Mouse (Mus musculus): ENCODE results near the gene Saa1.
"Not testable (repeated sequence)": the region's sequence is repeated elsewhere in the genome, so short reads cannot be mapped to it uniquely, and the experiment has no call there.

The Saa1 gene

DNA sequence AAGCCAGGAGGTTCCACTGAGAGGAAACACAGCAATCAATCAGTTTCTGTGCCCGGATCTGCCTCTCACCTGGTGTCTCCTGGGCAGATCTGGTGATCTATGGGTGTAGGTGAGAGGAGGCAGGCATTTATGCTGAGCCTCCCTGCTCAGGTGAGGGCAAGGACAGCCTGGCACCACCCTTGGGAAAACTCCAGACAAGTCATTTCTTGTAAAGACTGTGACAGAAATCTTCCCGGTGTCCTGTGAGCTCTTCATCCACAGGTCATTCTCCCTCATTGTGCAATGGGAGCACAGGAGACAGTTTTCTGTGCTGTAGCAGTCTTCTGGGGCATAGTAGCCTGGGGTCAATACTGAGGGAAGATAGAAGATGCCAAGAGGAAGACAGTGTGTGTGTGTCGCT lies at the start of gene Saa1:
Saa1 (minus strand) TSS at position 101 of the 400 bp plus-strand sequence.
- DNase-seq = not testable (repeated sequence)

DNA sequence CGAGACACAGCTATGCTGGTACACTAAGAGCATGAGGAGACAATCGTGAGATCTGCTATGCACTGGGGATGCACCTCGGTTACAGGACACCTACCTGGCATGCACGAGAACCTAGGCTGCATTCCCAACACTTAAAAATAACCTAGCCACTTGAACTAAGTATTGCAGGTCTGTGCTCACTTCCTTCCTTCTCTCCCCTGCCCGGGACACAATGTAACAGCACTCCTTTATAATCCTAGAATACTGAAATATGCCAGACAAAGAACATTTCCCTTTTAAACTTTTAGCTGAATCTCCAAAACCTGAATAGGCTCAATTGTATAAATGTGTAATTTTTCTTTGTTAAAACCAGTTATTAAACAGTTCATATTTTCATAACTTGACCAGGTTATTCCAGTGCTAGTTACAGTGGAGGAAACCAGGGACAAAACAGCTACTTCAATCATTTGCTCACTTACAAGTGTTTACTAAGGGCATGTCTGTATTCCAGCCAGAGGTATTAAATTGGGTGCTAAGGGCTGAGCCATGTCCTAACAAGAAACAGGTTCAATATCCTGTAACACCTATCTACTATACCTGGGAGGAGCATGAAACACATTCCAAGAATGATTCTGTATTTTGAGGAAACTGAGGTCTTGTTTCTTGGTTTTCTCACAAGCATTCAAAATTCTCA lies 46.5 kb upstream of the Saa1 start:
- DNase-seq = no peak

DNA sequence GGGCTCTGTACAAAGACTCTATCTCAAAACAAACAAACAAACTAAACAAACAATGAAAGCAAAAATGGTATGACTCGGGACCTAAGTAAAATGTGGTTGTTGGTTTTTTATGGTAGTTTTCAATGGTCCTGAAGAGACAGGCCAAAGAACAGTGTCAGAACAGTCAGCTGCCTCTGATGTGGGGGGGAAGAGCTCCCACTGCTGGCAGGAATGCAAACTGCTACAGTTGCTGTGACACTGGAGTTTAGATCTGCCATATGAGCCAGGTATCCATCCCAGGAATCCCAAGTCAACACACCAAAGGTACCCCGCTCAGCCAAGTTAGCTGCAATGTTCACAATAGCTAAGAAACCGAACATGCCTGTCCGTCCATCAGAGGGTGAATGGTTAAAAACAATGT lies 27.9 kb upstream of the Saa1 start:
- peak; percentile 38 for DNase-seq

DNA sequence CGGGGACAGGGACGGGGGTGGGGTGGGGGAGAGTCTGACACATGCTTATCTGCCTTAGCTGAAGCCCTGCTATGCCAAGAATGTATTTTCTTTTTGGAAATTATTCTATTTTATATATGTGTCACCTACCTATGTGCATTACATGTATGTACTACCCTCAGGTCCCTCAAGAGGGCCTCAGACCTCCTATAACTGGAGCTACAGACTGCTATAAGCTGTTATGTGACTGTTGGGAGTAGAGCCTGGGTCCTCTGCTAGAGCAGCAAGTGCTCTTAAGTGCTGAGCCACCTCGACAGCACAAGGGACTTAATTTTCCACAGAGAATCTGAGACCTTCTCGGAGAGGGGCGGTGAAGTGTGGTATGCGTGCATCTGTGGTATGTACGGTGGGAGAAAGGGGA lies 25.7 kb upstream of the Saa1 start:
- no peak for DNase-seq

DNA sequence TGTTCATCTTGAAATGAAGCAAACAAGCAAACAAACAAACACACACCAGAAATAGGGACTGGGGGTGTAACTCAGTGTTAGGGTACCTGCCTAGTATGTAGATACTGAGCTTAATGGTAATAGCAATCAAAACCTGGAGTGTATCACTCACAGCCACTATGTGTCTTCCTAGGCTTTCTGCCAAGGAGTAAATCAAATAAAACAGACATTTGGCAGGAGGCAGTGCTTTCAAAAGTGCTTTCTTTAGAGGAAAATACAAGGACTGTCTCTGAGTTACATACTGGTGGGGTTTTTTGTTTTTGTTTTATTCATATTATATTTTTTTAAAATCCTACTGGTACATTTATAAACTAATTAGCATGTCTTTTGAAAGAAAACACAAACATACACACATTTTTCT lies 24.6 kb upstream of the Saa1 start:
- no peak for DNase-seq

DNA sequence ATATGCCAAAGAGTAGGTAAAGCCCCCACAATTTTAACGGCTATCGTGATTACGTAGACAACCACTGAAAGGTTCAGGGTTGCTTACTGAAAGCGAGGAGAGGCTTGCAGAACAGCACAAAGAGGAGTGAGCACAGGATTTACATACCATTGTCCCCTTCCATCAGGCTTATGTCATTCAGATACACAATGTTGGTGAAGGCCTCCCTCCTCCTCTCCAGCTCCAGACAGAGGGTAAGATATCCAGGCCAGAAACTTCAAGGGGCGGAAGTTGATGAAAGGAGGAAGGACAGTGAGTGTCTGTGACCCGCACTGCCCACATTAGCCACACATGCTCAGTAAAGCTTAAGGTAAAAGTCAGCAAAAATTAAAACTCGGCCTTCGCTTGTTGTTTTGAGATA lies 21.9 kb upstream of the Saa1 start:
- no peak for DNase-seq

DNA sequence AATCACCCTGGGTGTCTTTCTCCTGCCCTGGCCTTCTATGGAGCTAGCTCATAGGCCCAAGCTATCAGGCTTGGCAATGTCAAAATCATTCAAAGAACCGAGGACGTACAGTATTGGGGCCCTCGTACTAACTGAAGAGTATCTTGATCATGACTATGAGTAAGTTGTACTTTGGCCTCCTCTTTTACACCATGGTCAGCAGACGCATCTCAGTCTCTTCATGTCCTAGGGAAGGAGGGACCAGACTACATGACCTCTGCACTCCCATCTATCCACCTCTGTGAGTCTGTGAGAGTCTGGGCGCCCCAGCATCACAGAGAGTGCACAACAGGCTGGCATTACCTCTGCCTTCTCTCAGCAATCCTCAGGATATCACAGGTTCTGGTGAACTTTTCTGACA lies 19.8 kb upstream of the Saa1 start:
- no peak for DNase-seq

DNA sequence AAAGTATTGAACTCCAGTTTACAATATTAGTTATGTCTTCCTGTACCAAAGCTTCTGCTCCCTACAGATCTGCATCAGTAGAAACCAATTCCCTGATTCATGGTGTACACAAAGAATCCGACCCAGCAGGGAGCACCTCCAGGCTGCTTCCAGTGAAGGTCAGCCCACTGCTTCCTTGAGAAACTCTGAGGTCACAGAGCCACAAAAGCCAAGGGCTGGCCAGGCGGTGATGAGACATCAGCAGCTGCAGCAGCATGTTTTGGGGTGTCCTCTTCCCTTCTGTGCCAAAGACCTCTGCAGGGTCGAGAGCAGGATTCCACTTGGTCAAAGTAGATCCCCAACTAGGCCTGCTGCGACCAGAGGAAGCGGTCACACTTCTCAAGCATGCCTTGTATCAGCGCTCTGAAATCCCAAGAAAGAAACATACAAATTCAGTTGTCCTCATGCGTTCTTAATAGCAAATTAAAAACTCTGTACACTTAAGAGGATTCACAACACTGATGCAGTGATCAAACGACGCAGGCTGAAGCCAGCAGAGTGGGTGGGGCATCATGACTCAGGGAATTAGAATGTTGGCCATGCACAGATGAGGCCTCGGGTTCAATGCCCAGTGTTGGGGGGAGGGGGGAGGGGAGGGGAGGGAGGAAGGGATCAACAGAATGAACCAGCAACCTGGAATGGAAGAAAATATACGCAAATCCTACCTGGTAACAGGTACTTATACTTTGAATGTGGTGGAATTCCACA lies 18.4 kb upstream of the Saa1 start:
- DNase-seq = no peak

DNA sequence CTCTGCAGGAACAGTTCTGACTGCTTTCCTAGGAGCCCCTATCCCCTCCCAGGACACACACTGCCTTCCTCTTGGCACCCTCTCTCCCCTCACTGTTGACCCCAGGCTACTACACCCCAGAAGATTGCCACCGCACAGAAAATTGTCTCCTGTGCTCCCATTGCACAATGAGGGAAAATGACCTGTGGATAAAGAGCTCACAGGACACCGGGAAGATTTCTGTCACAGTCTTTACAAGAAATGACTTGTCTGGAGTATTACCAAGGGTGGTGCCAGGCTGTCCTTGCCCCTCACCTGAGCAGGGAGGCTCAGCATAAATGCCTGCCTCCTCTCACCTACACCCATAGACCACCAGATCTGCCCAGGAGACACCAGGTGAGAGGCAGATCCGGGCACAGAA lies 8.7 kb upstream of the Saa1 start, which contains the start of gene Saa2:
Saa2 (plus strand) TSS at position 301 of the 400 bp plus-strand sequence.
- DNase-seq = no peak

DNA sequence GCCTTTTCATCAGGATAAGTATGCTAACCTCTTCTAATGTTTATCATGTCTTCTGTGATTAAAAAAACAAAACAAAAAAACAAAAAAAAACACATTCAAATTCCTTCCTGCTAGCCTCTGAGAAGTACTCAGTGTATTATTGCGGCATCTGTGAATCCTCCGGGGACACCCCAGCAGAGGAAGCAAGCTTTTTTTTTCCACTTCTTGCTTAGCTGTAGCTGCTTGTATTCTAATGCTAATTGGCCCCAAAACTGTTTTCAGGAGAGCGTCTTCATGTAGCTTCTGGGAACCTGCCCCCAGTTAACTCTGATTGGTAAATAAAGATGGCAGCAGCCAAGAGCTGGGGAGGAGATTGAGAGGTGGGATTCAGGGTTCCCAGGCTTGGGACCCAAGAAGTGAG lies 5.7 kb upstream of the Saa1 start:
- no peak for DNase-seq

DNA sequence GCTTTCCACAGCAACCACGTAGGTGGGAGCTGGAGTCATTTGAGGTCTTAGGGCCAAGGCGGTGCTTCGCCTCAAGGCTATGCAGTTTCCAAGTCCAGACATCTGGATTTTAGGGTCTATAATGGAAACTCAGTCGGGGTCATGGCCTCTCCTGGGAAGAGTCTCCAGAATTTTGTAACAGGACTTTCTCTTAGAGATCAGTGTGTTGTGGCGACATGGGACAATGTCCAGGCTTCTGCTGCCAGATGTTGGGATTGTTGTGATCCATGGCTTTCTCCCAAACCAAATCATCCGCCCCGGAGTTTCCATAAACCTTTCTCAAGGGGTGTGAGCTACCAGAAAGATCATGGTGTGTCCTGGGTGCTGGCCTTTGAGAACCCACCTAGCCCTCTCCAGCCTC lies 3.6 kb upstream of the Saa1 start:
- no peak for DNase-seq

DNA sequence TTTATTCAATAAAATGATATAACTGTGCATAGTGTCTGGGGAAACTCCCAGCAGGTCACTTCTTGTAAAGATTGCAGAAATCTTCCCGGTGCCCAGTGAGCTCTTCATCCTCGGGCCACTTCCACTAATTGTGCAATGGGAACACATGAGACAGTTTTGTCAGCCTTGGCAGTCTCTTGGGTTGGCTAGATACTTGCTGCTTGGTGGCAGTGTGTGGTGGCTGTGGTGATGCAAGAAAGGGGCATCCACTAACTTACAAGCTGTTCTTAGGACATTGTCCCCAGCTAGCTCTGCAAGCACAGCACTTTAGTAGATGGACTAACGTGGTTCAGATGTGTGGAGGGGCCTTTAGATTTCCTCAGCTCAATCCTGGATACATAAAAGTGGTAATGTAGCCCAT lies 3.0 kb upstream of the Saa1 start:
- no peak for DNase-seq

DNA sequence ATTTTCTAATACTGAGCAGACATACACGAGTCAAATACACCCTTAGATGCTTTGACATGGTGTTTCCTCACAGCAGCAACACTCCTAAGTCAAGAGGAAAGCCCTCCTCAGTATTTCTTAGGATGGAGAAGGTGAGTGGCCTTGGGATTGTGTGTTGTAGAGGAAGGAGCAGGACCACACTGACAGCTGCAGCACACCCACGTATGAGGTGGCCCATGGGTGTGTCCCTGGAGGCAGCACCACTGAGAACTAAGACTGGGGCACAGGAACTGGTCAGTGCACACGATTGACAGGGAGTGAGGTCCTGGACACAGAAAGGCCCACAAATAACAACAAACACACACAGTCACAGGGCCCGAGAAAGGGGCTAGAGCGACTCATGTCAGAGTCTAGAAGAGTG lies 2.7 kb downstream of the Saa1 start:
- not testable (repeated sequence) for DNase-seq

DNA sequence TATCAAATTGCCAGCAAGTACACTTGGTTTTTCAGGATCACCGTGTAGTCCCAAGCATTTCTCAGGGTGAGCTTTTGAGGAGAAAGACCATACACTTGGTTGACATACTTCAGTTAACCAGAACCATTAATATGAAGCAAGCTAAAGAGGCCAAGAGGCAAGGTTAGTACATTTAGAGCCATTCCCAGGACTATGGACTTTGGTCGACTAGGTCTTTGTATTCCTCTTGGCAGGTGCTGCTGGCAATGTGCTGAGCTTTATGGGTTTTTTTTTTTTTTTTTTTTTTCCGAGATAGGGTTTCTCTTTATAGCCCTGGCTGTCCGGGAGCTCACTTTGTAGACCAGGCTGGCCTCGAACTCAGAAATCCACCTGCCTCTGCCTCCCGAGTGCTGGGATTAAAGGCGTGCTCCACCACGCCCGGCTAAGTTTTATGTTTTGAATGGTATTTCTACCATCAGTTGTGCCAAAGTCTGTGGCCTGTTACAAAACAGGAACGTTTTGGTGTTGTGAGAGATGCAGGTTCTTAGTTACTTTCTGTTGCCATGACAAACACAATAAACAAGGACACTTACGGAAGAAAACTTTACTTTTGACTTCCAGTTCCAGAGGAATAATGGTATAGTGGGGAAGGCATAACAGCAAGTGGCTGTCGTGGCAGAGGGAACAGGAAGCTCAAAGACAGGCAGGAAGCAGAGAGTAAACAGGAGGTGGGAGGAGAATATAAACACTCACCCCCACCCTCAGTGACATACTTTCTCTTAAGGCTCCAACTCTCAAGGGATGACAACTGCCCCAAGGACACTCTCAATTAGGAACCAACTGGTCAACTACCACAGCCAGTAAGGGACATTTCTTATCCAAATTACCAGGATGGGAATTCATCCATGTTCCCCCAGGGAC lies 4.0 kb downstream of the Saa1 start:
- no peak for DNase-seq

DNA sequence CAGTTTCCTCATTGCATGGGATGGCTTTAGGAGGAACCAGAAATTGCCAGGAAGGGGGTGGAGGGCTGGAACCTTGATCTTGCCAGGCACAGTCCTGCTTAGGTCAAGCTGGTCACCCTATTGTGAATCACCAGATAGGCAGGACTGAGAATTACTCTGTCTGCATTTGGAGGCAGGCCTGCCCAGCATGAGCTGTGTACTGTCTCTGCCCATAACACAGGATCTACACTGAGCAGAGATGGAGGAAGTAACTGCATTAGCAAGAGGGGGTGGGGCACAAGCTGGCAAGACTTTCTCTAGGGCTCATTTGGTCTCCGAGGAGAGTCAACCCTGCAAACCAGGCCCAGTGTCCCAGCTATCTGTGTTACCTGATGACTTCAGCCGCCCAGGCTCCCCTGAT lies 7.8 kb downstream of the Saa1 start:
- DNase-seq = no peak

DNA sequence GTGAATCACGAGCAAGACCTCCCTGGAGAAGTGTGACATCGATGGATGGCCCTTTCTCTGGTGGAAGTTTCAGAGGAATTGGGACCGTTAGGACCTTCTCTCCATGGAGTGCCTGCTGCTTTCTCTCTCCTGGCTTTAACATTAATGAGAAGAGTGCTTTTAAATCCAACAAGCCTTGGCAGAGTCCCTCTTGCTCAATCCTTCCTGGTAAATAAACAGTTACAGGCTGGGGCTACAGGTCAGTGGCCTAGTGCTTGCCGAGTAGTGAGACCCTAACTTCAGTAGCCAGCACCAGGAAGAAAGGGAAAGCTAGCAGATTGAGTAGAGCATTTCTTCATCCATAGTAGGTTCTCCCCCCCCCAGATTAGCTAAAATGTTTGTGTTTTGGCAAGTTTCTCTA lies 10.3 kb downstream of the Saa1 start, which contains the start of gene Saa4:
Saa4 (minus strand) TSS at position 146 of the 400 bp plus-strand sequence.
- no peak for DNase-seq

DNA sequence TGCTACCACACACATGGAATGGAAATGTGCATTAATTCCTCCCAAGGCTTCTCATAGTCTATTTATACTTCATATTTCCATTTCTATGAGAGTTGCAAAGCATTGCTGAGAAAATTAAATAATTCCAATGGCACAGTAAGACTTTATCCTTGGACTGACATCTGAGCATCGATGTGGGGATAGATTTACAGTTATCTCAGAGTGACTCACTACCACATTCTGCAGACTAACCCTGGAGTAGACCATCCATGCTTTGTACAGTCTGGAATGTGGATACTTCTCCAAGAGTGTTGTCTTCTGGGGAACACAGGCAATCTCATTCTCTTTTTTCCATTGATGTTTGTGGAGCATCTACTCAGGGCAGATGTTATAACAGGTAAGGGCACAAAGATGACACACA lies 15.2 kb downstream of the Saa1 start:
- no peak for DNase-seq

DNA sequence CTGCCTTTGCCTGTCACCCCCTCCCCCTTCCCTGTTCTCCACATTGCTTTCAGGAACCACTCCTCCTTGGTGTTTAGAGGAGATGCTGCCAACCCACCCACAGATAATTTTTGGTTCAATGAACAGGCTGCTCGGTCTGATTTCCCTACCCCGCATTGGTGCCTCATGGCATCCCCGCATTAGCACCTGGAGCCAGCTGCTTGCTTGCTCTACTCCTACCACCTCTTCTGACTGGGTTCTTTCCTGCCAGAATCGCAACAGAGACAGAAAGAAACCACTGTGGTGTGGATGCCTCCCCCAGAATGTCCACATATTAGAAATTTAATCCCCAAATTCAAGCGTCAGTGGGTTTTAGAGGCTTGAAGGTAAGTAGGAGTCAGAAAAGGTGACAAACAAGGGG lies 18.4 kb downstream of the Saa1 start:
- DNase-seq = no peak

DNA sequence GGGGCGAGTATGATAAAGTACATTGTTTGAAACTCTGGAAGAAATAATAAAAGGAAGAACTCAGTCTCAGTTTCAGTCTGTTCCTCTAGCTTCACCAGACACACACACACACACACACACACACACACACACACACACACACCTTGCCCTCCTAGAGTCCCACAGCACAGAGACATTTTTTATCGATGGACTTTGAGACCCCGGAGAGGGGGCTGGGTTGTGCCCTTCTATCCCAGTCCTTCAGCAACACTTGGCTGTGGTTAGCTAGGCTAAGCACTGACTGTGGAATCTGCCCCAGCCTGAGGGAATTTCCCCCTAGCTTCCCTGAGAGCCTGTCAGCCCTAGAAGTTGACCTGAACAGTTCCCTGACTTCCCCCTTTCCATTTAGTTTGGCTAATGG lies 18.9 kb downstream of the Saa1 start:
- no peak for DNase-seq

DNA sequence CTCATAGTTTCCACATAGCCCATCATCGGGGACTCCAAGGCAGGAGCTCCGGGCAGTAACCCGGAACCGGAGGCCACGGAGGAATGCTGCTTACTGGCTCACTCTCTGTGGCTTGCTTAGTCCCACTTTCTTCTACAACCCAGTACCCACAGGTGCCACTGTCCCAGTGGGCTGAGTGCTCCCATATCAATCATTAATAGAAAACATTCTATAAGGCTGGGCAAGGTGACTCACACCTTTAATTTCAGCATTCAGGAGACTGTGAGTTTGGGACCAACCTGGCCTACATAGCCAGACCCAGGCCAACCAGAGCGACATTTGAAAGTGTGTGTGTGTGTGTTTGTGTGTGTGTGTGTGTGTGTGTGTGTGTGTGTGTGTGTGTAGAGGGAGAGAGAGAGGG lies 19.4 kb downstream of the Saa1 start:
- DNase-seq = no peak

DNA sequence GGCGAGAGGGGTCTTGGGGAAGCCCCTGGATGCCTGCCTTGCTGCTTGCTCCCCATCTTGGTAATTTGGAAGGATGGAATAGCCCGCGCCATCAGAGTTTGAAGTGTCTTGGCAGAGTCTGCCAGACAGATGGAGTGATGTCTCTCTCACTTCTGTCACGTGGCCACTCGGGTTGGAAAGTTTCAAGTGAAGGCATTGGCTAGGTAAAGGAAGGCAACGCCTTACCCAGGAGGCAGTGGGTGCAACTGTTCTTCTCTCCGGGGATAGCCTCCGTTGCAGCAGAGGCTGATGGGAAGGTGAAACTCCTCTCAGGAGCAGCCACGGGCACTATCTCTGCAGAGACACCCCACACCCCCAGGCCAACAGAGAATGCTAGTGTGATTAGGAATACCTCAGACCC lies 22.3 kb downstream of the Saa1 start:
- no peak for DNase-seq

DNA sequence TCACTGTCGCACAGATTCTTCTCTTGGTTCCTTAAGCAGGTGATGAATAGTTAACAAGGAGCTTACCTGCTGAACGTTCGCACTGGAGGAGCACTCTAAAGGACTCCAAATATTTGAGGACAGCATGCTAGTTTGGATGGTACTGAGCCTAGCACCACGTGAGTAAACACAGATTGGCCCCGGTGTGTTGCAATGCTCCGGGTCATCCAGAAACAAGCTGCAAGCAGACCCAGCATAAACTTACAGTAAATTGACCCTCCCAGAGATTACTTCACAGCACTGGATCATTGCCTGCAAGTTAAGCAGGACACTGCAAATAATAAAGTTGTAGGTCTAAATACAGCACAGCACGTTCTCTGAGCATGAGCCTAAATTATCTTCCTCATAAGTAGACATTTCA lies 23.3 kb downstream of the Saa1 start:
- DNase-seq = no peak

DNA sequence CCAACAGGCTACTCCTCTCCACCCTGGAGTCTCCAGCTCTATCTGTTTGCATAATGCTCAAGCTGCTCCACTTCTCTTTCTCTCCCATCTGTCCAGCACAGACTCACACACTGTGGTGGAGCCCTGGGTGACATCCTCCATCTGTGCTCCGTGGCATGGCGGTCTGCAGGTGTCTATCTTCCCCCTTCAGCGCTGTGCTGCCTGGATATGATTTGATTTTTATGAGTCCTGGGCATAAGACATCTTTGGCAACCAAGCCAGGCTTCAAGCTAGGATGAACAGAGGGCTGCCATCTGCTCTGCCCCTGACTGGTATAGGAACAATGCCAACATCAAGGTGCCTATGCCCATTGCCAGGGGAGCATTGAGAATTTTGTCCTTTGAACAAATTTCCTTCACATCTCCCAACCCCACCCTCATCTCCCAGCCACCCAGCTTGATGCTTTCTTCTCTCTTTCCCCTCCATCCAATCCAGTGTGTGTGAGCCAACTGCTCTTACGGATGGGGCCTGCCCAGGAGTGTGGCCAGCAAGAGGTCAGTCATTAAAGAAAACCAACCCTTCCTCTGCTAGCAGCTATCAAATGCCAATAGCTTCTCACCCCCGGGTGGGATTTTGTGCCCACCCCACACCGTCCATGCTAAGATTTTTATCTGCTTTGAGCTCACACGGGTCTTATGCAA lies 24.0 kb downstream of the Saa1 start:
- DNase-seq = no peak

Measured in thymus, postnatal 25 days (tissue).